Mouse (Mus musculus) cerebellum, postnatal 36 days (tissue): ENCODE data around the gene Actc1.
A peak's percentile ranks its signal among the peaks of the same experiment; 100 is the strongest.

Source experiments
- DNase-seq, 2 experiments: peaks; one replicate each; pipeline ENCODE4 v3.0.0; 2021 to 2022; ENCODE audit warnings: mixed read lengths in 2 of 2

The Actc1 gene

DNA sequence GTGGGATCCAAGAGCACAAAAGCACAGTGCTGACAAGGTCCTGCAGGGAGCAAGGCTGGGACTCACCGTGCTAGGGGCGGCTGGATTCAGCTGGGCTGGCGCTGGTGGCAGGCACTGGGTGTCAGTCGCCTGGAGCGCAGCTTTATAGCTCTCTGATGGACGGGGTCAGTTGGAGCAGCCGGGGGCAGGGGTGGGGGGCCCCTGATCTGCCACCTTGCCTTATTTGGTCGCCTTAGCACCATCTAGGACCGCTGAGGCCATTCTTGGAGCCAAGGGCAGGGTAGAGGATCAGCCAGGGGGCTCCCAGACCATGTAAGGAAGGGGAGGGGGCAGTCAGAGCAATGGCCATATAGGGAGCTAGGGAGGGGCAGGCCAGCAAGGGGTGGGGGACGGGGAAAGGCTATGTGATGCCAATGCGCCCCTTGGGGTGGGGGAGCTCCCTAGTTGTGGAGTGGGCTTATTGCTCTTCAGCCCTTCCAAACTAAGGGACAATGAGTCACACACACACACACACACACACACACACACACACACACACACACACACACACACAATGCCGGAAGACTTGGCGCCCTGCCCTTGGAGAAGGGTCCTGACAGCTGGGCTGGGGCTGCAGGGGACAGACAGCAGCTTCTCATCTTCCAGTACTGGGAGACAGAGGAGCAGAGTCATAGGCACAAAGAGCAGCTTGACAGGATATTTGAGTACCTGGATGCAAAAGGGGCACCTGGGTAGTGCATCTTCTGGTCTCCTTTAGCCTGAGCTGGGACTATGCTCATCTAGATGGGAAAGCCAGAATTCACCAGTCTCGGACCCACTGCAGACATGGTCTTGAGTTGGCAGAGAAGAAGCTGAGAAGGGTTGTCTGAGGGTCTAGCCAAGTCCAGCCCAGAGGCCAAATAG lies at the start of gene Actc1:
TSS of gene Actc1 (minus strand) at position 853 of the 903 bp plus-strand sequence.
- DNase-seq = no peak

DNA sequence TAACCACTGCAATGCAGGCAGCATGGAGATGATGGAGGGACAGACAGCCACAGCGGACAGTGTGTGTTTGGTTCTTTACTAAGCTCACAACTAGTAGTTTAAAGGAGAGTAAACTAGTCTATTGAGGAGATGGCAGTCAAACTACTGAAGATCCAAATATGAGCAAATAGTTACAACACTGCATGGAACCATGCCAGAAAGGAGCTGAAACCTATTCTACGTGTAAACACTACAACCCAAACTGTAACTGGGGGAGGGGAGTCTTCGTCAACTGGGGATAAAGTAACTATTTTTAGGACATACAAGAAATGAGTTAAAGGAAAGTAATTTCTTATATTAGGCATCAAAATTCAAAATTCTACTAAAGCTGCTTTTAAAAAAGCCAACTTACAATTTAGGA lies 49.1 kb upstream of the Actc1 start:
- no peak for DNase-seq

DNA sequence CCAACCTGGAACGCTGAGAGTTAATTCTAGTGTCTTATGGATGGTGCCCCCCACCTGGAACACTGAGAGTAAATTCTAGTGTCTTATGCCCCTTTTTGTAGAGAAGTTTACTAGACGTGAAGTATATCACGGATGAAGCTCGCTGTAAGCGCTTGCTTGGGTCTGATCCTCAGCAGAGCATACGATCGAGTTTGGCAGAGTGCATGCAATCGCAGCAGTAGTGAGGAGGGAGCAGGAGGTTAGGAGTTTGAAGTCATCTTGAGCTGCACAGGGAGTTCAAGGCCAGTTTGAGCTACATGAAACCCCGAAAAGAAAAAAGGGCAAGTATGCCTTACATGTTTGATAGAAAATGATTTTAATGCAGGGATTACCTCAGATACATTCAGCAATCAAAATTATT lies 47.5 kb upstream of the Actc1 start:
- no peak for DNase-seq

DNA sequence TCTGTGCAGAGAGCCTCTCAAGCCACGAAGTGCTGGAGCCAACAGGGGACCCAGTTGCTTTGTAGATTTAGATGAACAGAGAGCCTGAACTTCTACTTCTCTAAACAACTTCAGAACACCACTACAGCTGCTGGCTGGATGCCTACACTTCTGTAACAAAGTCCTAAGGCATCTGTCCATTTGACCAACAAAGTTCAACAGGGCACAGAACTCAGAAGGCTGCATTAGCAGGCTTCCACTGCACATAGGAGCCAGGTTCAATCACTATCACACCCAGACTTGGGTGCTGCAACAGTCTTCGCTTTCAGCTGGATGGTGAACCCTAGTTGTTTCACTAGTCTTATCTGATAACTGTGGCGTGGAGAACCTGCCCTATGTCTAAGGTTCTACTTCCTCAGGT lies 46.5 kb upstream of the Actc1 start:
- no peak for DNase-seq

DNA sequence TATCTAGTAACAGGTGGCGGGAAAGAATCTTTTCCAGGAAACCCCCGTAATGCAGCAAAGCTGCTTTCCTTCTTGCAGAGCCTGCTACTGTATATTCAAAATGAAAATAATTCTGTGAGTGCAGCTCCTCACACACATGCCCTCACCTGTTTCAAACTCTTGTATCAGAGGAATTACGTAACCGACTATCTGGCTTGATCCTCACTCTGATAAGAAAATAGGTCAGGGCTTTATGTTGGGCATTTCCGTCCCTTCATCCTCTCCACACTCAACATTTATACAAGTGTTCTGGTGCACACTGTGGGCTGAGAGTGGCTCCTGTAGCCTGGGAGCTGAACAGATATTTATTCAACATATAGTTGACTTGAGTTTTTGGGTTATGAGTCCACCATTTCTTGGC lies 45.8 kb upstream of the Actc1 start:
- DNase-seq = no peak

DNA sequence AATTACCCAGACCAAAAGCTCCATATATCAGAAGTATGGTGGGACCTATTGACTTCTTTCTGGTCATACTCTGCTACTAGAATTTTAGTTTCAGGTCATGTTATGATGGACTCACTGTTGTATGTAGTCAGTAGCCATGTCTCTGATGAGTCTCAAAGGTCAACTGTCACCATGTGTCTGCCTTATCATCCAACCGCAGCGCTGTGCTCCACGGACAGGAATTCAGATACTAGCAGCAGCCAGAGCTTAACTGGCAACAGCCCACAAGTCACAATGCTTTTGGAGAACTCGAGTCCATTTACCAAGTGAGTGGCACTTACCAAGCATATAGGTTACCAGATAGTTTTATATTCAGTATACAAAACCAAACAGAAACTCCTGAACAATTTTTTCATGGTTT lies 44.3 kb upstream of the Actc1 start:
- no peak for DNase-seq

DNA sequence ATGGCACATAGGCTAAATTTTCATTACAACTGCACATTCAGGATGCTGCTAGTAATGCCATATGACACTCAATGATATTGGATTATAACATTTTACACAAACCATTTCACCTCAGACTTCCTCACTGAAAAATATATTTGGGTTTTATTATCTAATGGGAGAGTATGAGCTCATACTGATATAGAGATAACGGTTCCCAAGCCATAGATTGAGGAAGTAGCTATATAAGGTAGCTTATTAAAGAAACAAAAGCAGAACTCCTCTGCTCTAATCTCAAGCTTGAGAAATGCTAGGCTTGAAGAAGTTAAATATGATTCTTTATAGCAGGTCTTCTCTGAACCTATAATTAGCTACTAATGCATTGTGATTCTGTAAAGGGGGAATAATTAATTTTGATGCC lies 43.2 kb upstream of the Actc1 start:
- DNase-seq = no peak

DNA sequence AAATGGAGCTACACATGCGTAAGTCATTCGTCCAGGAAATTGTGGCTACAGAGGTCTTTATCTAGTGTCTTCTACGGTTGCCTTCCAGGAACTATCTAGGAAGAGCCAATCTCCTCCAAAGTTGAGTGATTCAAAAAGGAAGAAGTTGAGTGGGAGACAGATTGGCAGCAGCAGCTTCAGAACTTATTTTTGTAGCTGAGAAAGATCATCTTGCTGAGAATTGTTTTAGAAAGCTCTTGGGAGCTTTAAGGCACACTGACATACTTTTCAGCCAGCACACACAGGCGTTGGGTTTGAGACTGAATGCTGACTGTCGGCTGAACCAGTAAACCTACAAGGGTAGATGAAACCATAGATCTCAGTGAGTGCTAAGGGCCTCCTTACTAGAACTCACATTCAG lies 42.0 kb upstream of the Actc1 start:
- DNase-seq = no peak

DNA sequence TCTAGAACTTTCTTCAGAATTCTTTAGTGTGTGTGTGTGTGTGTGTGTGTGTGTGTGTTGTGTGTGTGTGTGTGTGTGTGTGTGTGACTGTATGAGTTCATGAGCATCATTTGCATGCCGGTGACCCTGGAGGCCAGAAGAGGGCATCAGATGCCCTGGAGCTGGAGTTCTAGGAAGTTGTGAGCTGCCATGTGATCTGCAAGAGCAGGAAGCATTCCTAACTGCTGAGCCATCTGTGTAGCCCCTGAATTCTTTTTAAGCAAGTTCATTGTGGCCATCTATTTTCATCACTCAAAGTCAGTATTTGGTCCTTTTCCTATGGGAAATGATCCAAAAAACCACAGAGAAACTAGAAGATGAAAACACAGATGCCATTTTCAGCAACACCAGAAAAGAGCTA lies 41.3 kb upstream of the Actc1 start:
- DNase-seq = no peak

DNA sequence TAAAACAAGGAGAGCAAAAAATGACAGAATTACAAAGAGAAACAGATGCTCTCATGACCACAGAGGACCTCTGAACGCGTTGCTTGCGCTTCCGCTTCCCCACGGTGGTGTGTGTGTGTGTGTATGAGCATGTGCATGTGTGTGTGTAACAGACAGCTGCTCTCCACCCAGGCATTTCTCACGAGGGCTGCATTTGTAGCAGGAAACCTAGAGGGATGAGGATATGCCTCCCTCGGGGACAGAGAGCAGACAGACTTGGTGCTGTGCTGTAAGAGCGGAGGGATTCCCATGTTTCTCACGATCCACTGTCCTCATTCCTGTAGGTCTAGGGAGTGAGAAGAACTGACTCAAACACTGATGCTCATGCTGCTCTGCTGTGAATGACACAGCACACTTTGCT lies 40.2 kb upstream of the Actc1 start:
- no peak for DNase-seq

DNA sequence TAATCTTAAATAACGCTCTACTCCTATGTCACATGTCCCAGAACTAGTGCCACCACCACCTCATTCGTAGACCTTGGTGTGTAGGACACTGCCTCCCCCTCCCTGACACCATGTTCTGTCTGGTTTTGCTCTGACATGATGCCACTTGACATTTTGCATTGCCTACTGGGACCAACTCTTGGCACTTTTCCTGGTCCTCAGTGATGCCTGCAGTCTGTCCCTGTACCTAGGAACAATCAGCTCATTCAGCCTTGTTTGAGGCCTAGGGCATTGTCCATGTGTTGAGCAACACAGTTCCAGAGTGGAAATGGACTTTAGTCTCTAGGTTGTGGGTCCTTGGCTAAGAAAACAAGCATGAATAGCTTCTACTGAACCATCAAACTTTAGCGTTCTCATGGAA lies 36.5 kb upstream of the Actc1 start:
- DNase-seq = no peak

DNA sequence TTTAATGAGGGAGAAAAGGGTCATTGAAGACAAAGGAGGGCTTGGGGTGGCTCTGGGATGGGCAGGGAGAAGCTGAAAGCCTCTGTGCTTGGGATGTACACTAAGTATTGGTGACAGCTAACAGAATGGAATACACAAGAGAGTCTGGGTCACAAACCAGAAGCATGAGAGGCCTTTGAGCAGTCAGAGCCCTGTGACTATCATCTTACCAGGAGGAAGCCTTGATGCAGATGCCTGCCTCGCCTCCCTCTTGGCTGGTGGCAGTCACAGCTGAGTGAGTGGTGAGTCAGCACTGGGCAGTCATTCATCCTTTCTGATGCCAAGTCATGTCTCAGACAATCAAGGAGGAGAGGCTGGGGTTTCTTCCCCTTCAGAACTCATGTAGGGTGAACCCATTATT lies 33.9 kb upstream of the Actc1 start:
- no peak for DNase-seq

DNA sequence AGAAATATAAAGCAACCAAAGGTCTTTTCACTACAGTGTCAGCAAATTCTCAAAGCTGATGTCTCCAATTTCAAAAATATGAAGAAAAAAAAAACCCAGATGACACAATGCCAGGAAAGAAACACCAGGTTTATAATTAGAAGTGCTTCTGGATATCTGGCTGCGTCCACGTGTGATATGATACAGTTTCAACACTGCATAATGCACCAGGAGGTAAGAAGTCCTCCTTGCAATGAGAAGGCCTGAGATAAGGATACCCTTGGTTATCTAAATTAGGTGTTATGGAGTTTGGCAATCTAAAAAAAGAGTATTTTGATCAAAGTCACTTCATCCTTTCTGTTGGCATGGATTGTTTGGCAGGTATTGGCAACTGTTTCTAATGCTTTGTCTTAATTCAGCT lies 18.5 kb upstream of the Actc1 start:
- no peak for DNase-seq

DNA sequence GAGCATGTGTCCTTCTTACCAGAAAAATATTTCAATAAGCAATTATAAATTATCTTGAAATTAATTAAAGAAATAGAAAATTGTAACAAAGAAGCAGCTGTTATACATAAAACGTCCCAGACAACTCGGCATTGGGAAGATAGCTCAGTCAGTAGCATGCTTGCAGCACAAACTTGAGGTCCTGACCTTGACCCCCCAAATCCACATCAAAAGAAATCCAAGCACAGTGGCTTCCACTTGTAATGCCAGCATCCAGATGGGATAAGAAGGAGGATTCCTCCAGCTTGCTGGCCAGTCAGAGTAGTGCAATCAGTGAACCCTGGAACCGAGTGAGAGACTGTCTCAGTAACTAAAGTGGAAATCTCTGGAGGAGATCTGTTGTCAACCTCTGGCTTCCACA lies 12.9 kb upstream of the Actc1 start:
- DNase-seq = no peak

DNA sequence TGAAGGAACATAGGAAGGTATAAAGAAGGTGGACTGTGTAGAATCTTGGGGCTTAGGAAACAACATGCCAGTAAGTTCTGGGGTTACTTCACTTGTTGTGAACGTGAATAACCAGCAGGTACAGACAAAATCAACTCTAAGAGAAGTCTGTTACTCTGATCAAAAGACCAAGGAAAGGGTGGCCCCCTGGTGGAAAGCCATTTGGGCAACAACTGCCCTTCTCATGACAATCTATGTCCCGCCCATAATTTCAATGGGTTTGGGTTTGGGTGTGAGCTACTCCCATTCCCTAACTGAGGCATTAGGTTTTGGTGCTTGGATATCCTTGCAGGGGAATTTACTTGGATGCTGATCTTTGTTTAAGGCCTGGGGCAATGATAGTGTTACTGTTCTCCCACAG lies 10.7 kb upstream of the Actc1 start:
- DNase-seq = no peak

DNA sequence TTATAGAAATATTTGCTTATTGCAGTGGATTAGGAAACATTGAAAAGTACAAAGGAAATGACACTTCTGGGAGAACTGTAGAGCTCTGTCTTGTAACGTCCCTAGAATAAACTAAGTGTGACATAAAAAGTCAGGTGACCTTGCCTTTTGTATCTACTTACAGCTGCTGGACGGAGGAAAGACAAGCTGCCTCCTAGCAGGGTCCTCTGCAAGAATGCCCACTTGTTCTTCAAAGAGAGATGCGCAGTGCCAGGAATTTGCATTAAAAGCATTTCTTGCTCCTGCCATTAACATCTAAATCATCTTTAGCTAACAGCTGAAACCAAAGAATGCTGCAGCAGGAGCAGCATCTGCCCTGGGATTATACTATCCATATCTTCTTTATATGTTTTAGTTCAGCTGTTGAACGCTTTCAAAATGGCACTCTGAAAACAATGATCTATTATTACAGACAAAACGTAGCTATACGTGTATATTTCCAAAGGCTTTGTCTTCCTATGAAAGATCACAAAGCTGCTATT lies 6.8 kb upstream of the Actc1 start:
- DNase-seq = no peak

DNA sequence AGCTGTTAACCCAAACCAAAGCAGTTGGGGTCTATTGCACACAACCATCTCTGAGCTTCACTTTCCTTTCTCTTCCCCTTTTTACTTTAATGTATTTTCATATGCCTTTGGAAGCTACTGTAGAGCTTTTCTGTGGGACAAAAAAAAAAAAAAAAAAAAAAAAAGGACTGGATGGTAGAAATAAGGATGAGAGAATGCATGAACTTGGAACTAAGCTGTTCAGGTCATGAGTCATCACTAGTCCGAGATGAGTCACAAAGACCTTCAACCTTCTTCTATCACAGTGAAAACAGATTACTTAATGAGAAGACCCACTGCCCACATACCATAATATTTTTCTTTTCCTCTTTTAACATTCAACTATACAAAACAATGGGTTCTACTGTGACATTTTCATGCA lies 6.3 kb upstream of the Actc1 start:
- no peak for DNase-seq

DNA sequence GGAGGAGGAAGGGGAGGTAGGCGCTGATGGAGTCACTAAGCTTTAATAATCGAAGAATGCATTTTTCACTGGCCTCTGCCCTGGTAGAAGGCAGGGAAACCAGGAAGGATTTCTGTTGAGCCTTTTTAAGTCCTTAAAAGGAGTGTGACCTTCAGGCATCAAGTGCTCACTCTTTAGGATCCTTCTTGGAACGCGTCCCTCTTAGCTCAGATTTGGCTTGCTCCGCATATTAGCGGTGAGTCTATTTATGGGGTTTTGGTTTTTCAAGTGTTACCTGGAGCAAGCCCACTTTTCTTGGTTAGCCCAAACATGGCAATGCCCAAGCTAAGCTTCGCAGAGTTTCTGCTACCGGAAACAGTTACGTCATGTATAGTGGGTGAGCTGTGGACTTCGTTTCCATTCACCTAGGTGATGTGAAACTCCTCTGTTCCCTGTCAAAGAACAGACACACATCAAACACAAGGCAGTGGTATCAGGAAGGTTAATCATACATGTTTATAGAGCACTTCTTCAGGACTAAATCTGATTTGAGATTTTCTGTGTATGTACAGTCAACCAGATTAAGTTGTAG lies 5.0 kb upstream of the Actc1 start:
- DNase-seq = no peak

DNA sequence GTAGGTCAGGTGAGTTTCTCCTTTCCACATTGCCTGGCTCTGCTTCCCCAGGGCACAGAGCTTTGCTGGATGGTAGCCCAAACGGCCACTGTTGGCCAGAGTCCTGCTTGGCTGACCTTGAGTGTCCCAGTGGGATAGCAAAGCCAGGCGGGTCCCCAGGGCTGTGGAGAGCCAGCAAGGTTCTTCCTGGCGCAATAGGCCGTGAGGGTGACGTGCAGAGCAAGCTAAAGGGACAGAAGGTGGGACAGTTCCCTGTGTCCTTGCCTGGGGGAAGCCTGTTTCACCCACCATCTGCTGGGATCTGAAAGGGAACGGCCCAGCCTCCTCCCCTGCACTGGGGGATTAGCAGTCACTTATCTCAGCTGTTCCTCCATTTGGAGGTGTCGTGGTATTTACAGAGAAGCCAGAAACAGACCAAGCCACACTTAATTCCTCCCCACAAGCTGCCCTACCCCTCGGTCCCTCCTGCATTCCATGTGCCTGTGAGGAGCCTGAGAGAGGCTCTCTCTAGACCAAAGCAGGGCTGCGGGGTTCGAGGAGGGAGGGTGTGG lies 4.0 kb upstream of the Actc1 start:
- peak; percentile 60 to 64 for DNase-seq

DNA sequence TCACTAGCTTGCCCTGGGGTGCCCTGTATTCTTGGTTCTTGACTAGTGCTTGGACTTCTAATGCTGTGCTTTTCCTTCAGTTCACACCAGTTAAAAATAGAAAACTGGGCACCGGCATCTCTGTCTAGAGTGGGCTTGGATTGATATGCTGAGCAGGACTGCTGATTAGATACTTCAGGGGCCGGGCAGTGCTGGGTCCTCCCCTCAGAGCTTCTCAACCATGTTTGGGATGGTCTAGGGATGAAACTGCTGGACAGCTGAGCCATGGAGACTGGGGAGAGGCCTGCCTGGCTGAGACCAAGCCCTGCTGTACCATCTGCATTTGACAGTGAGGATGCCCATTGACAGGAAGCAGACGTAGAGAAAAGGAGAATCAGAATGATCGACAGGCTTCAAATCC lies 781 bp upstream of the Actc1 start:
- DNase-seq = no peak

DNA sequence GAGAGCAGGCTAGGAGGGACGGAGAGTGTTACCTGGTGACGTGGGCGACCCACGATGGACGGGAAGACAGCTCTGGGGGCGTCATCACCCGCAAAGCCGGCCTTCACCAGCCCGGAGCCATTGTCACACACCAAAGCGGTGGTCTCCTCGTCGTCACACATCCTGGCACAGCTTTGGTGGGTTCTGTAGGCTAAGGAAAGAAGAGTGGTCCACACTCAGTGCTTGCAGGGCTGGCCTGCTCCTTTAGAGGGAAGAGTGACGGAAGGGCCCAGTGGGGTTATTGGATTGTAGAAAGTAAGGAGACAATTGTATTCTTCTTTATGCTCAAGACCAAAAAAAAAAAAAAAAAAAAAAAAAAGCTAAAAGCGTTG lies 1.5 kb downstream of the Actc1 start:
- no peak for DNase-seq

DNA sequence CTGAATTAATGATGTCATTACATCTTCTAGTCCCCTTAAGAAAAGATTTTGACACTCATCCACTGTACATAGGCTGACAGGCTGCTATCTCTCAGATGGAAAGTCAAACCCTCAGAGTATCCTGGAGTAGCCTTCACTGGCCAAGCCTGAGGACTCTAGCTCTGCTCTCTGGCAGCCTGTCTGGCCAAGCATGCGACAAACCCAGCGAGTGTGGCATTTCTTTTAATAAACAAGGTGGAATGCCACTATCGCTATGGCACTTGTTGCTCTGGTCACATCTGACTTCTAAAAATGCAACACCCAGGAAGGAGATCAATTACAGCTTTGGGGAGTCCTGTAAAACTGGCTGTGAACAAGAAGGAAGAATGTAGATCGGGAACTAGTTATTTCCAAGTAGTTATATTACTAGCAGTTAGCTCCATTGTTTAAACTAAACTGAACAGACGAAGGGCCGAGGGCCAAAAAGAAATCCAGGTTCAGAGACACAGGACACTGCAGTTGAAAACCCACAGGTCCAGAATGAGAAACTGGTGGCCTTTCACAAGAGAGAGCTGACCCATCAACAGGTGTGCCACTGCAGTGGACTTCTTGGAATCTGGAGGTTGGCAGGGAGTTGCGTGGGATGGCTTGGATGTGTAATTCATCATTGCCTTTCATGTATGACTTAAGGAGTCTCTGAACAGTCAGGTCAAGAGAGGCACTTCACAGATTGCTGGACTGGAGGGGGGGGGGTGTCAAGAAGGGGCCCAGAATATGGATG lies 2.1 kb downstream of the Actc1 start:
- no peak for DNase-seq

DNA sequence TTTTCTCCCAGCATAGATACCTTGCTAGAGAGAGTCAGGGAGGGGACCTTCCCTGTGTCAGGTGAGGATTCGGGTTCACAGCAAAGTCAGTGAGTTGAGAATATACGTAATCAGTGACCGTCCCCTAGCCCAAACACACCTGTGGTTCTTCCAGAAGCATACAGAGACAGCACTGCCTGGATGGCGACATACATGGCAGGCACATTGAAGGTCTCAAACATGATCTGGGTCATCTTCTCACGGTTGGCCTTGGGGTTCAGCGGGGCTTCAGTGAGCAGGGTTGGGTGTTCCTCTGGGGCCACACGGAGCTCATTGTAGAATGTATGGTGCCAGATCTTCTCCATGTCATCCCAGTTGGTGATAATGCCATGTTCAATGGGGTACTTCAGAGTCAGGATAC lies 3.2 kb downstream of the Actc1 start:
- DNase-seq = no peak

DNA sequence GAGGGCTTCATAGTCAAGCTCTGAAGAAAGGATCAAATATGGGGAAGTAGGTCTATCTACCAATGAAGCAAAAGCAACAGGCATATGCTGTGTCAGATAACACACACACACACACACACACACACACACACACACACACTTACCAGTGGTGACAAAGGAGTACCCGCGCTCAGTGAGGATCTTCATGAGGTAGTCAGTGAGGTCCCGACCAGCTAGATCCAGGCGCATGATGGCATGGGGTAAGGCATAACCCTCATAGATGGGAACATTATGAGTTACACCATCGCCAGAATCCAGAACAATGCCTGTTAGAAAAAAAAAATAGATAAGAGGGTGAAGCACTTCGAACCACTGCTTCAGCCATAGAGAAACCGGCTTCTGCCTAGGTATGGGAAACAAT lies 4.0 kb downstream of the Actc1 start:
- no peak for DNase-seq
